Mouse (Mus musculus): ENCODE measurements around the gene Usp48.

DNA sequence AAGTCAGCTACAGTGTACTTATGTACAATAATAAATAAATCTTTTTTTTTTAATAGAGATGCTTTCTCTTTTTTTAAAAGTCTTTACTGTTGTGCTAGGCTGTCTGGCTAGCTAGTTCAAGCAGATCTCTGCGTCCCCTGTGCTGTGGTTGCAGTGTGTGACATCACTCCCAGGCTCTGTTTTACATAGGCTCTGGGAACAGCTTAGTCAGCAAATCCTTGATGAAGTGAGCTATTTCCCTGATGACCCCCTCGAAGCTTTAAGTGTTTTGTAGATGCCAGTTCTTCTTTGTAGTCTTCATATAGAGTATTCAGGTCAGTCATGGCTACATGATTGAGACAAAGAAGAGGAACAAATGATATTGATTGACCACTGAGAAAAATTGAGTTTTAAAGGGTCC lies 36.6 kb downstream of the Usp48 start:
- TF ChIP-seq MAX (IDR thresholded peaks at IDR 0.05) (no peak), CTCF (IDR thresholded peaks at IDR 0.05; ENCODE audit: control insufficient read depth, insufficient read depth, insufficient read length) (no peak), MYOD1 (IDR thresholded peaks at IDR 0.05; ENCODE audit: control insufficient read depth, insufficient read length, low read depth) (no peak), MYOG (IDR thresholded peaks at IDR 0.05; ENCODE audit: control insufficient read depth, extremely low read depth, insufficient read length) (no peak), FOSL1 (IDR thresholded peaks at IDR 0.05; ENCODE audit: insufficient read depth, low read length, poor library complexity, severe bottlenecking) (no peak), USF1 (IDR thresholded peaks at IDR 0.05; ENCODE audit: low read depth) (no peak), CEBPB (IDR thresholded peaks at IDR 0.05; ENCODE audit: low read depth) (no peak)
